Mouse (Mus musculus) adrenal gland, adult 18-20 months (tissue): Measurements from ENCODE around the gene Adh6a. TPM values are rescaled to one million over a fixed set of nuclear protein-coding genes. Genes with fewer than 3 reads are reported as not detected.

Experiments
- total RNA-seq, 2 experiments: library from RNA; stranded (reverse); gene quantifications; 1 replicate in 1 of 2; 2 replicates in 1 of 2; pipeline ENCODE4 v1.2.3; 2021

Gene Adh6a
- total RNA-seq, 2 experiments from 2014 or later = not detected

Other genes with a start within 250 kb of the Adh6a start
- under 1 TPM; 0.07 to 0.10 TPM for gene 1110002E22Rik, start 248.2 kb upstream of the Adh6a start, total RNA-seq
- not detected for gene Gm5105, start 245.9 kb upstream of the Adh6a start, total RNA-seq
- gene Trmt10a, start 169.8 kb upstream of the Adh6a start, total RNA-seq = 10 to 100 TPM in 1 of 2 experiments, 1 to 10 TPM in 1; 7.6 to 10.8 TPM
- gene Mttp, start 168.3 kb upstream of the Adh6a start, total RNA-seq = 10 to 100 TPM in 1 of 2 experiments, 1 to 10 TPM in 1; 3.7 to 10.4 TPM
- gene 4930579F01Rik, start 119.5 kb upstream of the Adh6a start, total RNA-seq = not detected
- 100 to 1,000 TPM in 1 of 2 experiments, 1 to 10 TPM in 1; 2.8 to 129 TPM for gene Adh7, start 95.5 kb upstream of the Adh6a start, total RNA-seq
- gene Adh1, start 52.3 kb upstream of the Adh6a start, total RNA-seq = 1,000 to 10,000 TPM in 1 of 2 experiments, 100 to 1,000 TPM in 1; 384 to 6,834 TPM
- under 1 TPM in 1 of 2 experiments, not detected in 1; 0.58 TPM for gene Adh6b, start 28.5 kb downstream of the Adh6a start, total RNA-seq
- gene Adh4, start 102.2 kb downstream of the Adh6a start, total RNA-seq = 1 to 10 TPM in 1 of 2 experiments, under 1 TPM in 1; 0.80 to 2.3 TPM
- 100 to 1,000 TPM; 139 to 209 TPM for gene Adh5, start 129.8 kb downstream of the Adh6a start, total RNA-seq
- 10 to 100 TPM; 51.9 to 61.6 TPM for gene Metap1, start 176.2 kb downstream of the Adh6a start, total RNA-seq
- gene Eif4e, start 212.9 kb downstream of the Adh6a start, total RNA-seq = 100 to 1,000 TPM; 202 to 217 TPM